Mouse (Mus musculus) G1E (cell line): ENCODE measurements around the gene Mto1.
"Not testable (repeated sequence)": the region's sequence is repeated elsewhere in the genome, so short reads cannot be mapped to it uniquely, and the experiment has no call there.

Experiments used
- CTCF ChIP-seq: IDR thresholded peaks from 2 replicates; pipeline ENCODE4 v1.5.1; 2012; ENCODE audit warnings: low read depth, low read length, inconsistent platforms, mixed read lengths
- GATA1 ChIP-seq: IDR thresholded peaks from 2 replicates; pipeline ENCODE4 v1.6.1; 2012; ENCODE audit warnings: borderline replicate concordance, low read length, inconsistent platforms, mixed read lengths
- TAL1 ChIP-seq: conservative IDR thresholded peaks from 2 replicates; pipeline ENCODE4 v1.6.1; 2012; ENCODE audit warnings: low read depth, low read length, inconsistent platforms, mixed read lengths

GRCm38 (mm10) chr9:78480227-78480626 is 32.2 kb downstream of the Mto1 start:
- TF ChIP-seq GATA1, CTCF, TAL1: not testable (repeated sequence)
